Mouse (Mus musculus) CH12.LX (cell line): Measurements from ENCODE around the gene Maip1. TPM values are rescaled to one million over a fixed set of nuclear protein-coding genes. Genes with fewer than 3 reads are reported as not detected.
A peak's percentile ranks its signal among the peaks of the same experiment; 100 is the strongest.

Experiments used
- DNase-seq: peaks from one replicate; pipeline ENCODE4 v3.0.0-alpha.2; 2013; ENCODE audit errors: extremely low read depth
- H3K27ac ChIP-seq: 2 replicates; pipeline ENCODE4 v1.5.1; 2012; ENCODE audit warnings: low read depth, mild to moderate bottlenecking, control low read depth, moderate library complexity; ENCODE audit not compliant: insufficient read depth
- H3K27me3 ChIP-seq: replicated peaks from 2 replicates; pipeline ENCODE3; 2012; ENCODE audit warnings: inconsistent platforms
- H3K36me3 ChIP-seq, 2 experiments: replicated peaks in 1 of 2; 2 replicates each; pipeline versions ENCODE3 to v1.6.1; 2012; ENCODE audit warnings: inconsistent platforms in 1 of 2, low read length in 1 of 2, mild to moderate bottlenecking in 1 of 2, mixed read lengths in 1 of 2, moderate library complexity in 1 of 2; ENCODE audit not compliant: control insufficient read depth in 1 of 2, insufficient read depth in 1 of 2
- H3K4me1 ChIP-seq, 2 experiments: 2 replicates each; pipeline ENCODE4 v1.6.1; 2012; ENCODE audit warnings: inconsistent platforms in 1 of 2, moderate library complexity in 1 of 2; ENCODE audit not compliant: insufficient read depth in 2 of 2, control insufficient read depth in 1 of 2
- H3K4me2 ChIP-seq: 2 replicates; pipeline ENCODE4 v1.6.1; 2012; ENCODE audit warnings: low read depth, mild to moderate bottlenecking, control low read depth; ENCODE audit not compliant: poor library complexity, insufficient read depth, severe bottlenecking
- H3K4me3 ChIP-seq, 3 experiments: fragments of 150-350 bp in 1 of 3; sonication (generic) in 1 of 3; replicated peaks in 1 of 3; 2 replicates each; pipeline versions ENCODE3 to v1.5.1; 2011 to 2012; ENCODE audit warnings: low read depth in 2 of 3, low read length in 2 of 3, mild to moderate bottlenecking in 2 of 3, moderate library complexity in 2 of 3, control low read depth in 1 of 3, improper control_type of control experiment in 1 of 3, inconsistent platforms in 1 of 3, mixed read lengths in 1 of 3; ENCODE audit not compliant: poor library complexity in 1 of 3
- H3K79me2 ChIP-seq: replicated peaks from 2 replicates; pipeline ENCODE4 v1.6.1; 2012; ENCODE audit warnings: mild to moderate bottlenecking, moderate library complexity; ENCODE audit not compliant: control insufficient read depth, poor library complexity, insufficient read depth, severe bottlenecking; ENCODE audit errors: extremely low read depth
- H3K9ac ChIP-seq: 2 replicates; pipeline ENCODE4 v1.6.1; 2012; ENCODE audit warnings: low read depth, mild to moderate bottlenecking, control low read depth, moderate library complexity; ENCODE audit not compliant: insufficient read depth
- H3K9me3 ChIP-seq: replicated peaks from 2 replicates; pipeline ENCODE3; 2012; ENCODE audit warnings: low read length, inconsistent platforms, mixed read lengths
- BHLHE40 ChIP-seq: IDR thresholded peaks from 2 replicates; pipeline ENCODE4 v1.6.1; 2011; ENCODE audit warnings: mild to moderate bottlenecking, low read depth, low read length, improper control_type of control experiment
- CHD1 ChIP-seq: IDR thresholded peaks from 2 replicates; pipeline ENCODE4 v1.6.1; 2012; ENCODE audit warnings: low read depth, low read length, improper control_type of control experiment, inconsistent platforms
- E2F4 ChIP-seq: IDR thresholded peaks from 2 replicates; pipeline ENCODE4 v1.6.1; 2011; ENCODE audit warnings: low read depth, low read length, improper control_type of control experiment; ENCODE audit not compliant: insufficient replicate concordance
- ELF1 ChIP-seq: IDR thresholded peaks from 2 replicates; pipeline ENCODE4 v1.6.1; 2014; ENCODE audit warnings: low read depth, mild to moderate bottlenecking, inconsistent platforms, low read length, improper control_type of control experiment
- HCFC1 ChIP-seq: IDR thresholded peaks from 2 replicates; pipeline ENCODE4 v1.6.1; 2012; ENCODE audit warnings: low read depth, mild to moderate bottlenecking, inconsistent platforms, low read length, improper control_type of control experiment
- IRF4 ChIP-seq: IDR thresholded peaks from 2 replicates; pipeline ENCODE4 v1.6.1; 2014; ENCODE audit warnings: low read depth, mild to moderate bottlenecking, inconsistent platforms, low read length, improper control_type of control experiment
- KAT2A ChIP-seq: IDR thresholded peaks from 2 replicates; pipeline ENCODE4 v1.6.1; 2012; ENCODE audit warnings: low read length, improper control_type of control experiment, inconsistent platforms; ENCODE audit not compliant: insufficient replicate concordance
- MAZ ChIP-seq: IDR thresholded peaks from 2 replicates; pipeline ENCODE4 v1.6.1; 2012; ENCODE audit warnings: low read depth, mild to moderate bottlenecking, inconsistent platforms, low read length, improper control_type of control experiment, moderate library complexity
- MEF2A ChIP-seq: IDR thresholded peaks from 2 replicates; pipeline ENCODE4 v1.6.1; 2014; ENCODE audit warnings: low read depth, mild to moderate bottlenecking, inconsistent platforms, low read length, improper control_type of control experiment, borderline replicate concordance
- MXI1 ChIP-seq: IDR thresholded peaks from 2 replicates; pipeline ENCODE4 v1.6.1; 2011; ENCODE audit warnings: mild to moderate bottlenecking, low read depth, low read length, improper control_type of control experiment
- NELFE ChIP-seq: IDR thresholded peaks from 2 replicates; pipeline ENCODE4 v1.6.1; 2011; ENCODE audit warnings: low read depth, low read length, improper control_type of control experiment
- POLR2A ChIP-seq: IDR thresholded peaks from 2 replicates; pipeline ENCODE4 v1.6.1; 2011; ENCODE audit warnings: low read depth, mild to moderate bottlenecking, improper control_type of control experiment, low read length
- POLR2AphosphoS2 ChIP-seq: IDR thresholded peaks from 2 replicates; pipeline ENCODE4 v1.6.1; 2011; ENCODE audit warnings: low read depth, low read length, improper control_type of control experiment
- RCOR1 ChIP-seq: conservative IDR thresholded peaks from 2 replicates; pipeline ENCODE4 v1.6.1; 2012; ENCODE audit warnings: low read depth, mild to moderate bottlenecking, inconsistent platforms, low read length, improper control_type of control experiment
- SIN3A ChIP-seq: IDR thresholded peaks from 2 replicates; pipeline ENCODE4 v1.6.1; 2012; ENCODE audit warnings: low read length, improper control_type of control experiment, inconsistent platforms
- TBP ChIP-seq: conservative IDR thresholded peaks from 2 replicates; pipeline ENCODE4 v1.6.1; 2011; ENCODE audit warnings: low read depth, low read length, improper control_type of control experiment
- TCF12 ChIP-seq: IDR thresholded peaks from 2 replicates; pipeline ENCODE4 v1.6.1; 2014; ENCODE audit warnings: low read depth, mild to moderate bottlenecking, inconsistent platforms, low read length, improper control_type of control experiment
- USF2 ChIP-seq: conservative IDR thresholded peaks from 2 replicates; pipeline ENCODE4 v1.6.1; 2011; ENCODE audit warnings: low read depth, low read length, improper control_type of control experiment
- ZC3H11A ChIP-seq: IDR thresholded peaks from 2 replicates; pipeline ENCODE4 v1.6.1; 2012; ENCODE audit warnings: low read depth, mild to moderate bottlenecking, inconsistent platforms, low read length, improper control_type of control experiment
- ZMIZ1 ChIP-seq: IDR thresholded peaks from 2 replicates; pipeline ENCODE4 v1.6.1; 2012; ENCODE audit warnings: low read depth, mild to moderate bottlenecking, inconsistent platforms, low read length, improper control_type of control experiment
- ZNF384 ChIP-seq: IDR thresholded peaks from 2 replicates; pipeline ENCODE4 v1.6.1; 2012; ENCODE audit warnings: low read depth, low read length, improper control_type of control experiment, inconsistent platforms
- dilution Hi-C: fragments of 300-500 bp; cut with MboI; formaldehyde crosslinking; loops from 2 replicates; pipeline ENCODE4 v1.14.3; 2020; ENCODE audit warnings: low sequenced_read_pairs; ENCODE audit not compliant: extremely low pct_unique_long_range_greater_than_20kb, extremely low pct_ligation_motif_present
- in situ Hi-C: fragments of 300-500 bp; cut with MboI; formaldehyde crosslinking; loops from 3 replicates; pipeline ENCODE4 v1.14.3; 2019; ENCODE audit warnings: low sequenced_read_pairs, low pct_ligation_motif_present, low pct_unique_long_range_greater_than_20kb, mixed read lengths
- polyA plus RNA-seq: library from polyadenylated mRNA; unstranded; fragments of >175 nt; gene quantifications from 2 replicates; pipeline ENCODE4 v1.2.1, GENCODE M21; 2012; ENCODE audit warnings: low read depth; ENCODE audit not compliant: insufficient read length
- total RNA-seq, 2 experiments: library from RNA; depleted of rRNA; stranded (reverse); fragments of 300-350 nt in 1 of 2; fragments of >200 nt in 1 of 2; gene quantifications; 2 replicates each; pipeline ENCODE4 v1.2.3; 2012 to 2014

The Maip1 gene
- total and polyA plus RNA-seq, 3 experiments: 7.0 to 15.5 (median 13.9) TPM

- Histone ChIP-seq H3K79me2 (no peaks in the 10 kb centered on the region), H3K9me3 (peaks cover 1% of the 10 kb centered on the region), H3K4me3 (peak within 1 kb of the TSS; percentile 89 to 93 (median 93)), H3K4me1 (peaks cover 4 to 31% of the 10 kb centered on the region in 2 experiments; a peak in 3 of 4 replicates), H3K9ac (peak within 1 kb of the TSS; percentile 77), H3K27ac (no peak within 1 kb of the TSS), H3K36me3 (peaks cover 0 to 16% of the 10 kb centered on the region in 2 experiments), H3K4me2 (peak within 1 kb of the TSS; percentile 93), H3K27me3 (no peaks in the 10 kb centered on the region)
- in situ Hi-C loops (no loop called here), dilution Hi-C loops (no loop called here)
- peak; percentile 90 for DNase-seq
- TF ChIP-seq RCOR1 (no peak), BHLHE40 (0 out of 2 replicates have a peak, but pooled peaks have one; percentile 11), KAT2A (0 out of 2 replicates have a peak, but pooled peaks have one; percentile 7), ZMIZ1 (peak; percentile 78), NELFE (peak; percentile 81), SIN3A (peak; percentile 97), POLR2AphosphoS2 (no peak), MEF2A (peak; percentile 39; the same call in 1 of the 2 replicates), MAZ (peak; percentile 93), TBP (peak; percentile 50; the same call in 1 of the 2 replicates), ELF1 (peak; percentile 63), HCFC1 (peak; percentile 52), MXI1 (peak; percentile 96), POLR2A (peak; percentile 93), E2F4 (0 out of 2 replicates have a peak, but pooled peaks have one; percentile 25), TCF12 (peak; percentile 70), ZNF384 (no peak), ZC3H11A (no peak), IRF4 (no peak), USF2 (no peak), CHD1 (0 out of 2 replicates have a peak, but pooled peaks have one; percentile 55)
These were observed 28.5 kb upstream of the Maip1 start, which contains the start of gene 1700066M21Rik for GRCm38 (mm10) chr1:57377376-57378341. TSS of gene 1700066M21Rik (plus strand) at chr1:57377620.
